Mouse (Mus musculus) lung, postnatal 10 days (tissue): ENCODE results near the gene Srp68.
A peak's percentile ranks its signal among the peaks of the same experiment; 100 is the strongest.
"Not testable (repeated sequence)": the region's sequence is repeated elsewhere in the genome, so short reads cannot be mapped to it uniquely, and the experiment has no call there.

Source experiments
- DNase-seq: peaks from one replicate; pipeline ENCODE4 v3.0.0; 2021

Gene Srp68

GRCm38 (mm10) chr11:116282912-116283521 is 9.0 kb upstream of the Srp68 start:
- no peak for DNase-seq

DNA sequence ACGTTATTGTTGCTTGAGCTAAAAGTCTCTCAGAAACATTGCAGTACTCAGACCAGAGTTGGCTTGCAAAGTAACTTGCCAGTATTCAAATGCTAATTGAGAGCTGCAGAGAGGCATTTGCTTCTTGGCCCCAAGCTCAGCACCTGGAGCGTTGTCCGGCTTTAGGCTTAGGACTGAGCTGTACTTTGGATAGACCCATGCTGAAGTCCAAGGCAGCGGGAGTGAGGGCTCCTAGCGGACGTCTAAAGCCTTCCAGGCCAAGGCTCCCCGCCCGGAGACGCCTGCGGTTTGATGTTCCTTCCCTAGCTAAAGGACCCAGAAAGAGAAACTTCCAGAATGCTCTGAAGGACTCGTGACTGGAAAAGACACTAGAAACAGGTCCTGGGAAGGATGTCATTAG is 8.1 kb upstream of the Srp68 start:
- no peak for DNase-seq

GRCm38 (mm10) chr11:116281671-116282070 is 7.7 kb upstream of the Srp68 start:
- DNase-seq: no peak

DNA sequence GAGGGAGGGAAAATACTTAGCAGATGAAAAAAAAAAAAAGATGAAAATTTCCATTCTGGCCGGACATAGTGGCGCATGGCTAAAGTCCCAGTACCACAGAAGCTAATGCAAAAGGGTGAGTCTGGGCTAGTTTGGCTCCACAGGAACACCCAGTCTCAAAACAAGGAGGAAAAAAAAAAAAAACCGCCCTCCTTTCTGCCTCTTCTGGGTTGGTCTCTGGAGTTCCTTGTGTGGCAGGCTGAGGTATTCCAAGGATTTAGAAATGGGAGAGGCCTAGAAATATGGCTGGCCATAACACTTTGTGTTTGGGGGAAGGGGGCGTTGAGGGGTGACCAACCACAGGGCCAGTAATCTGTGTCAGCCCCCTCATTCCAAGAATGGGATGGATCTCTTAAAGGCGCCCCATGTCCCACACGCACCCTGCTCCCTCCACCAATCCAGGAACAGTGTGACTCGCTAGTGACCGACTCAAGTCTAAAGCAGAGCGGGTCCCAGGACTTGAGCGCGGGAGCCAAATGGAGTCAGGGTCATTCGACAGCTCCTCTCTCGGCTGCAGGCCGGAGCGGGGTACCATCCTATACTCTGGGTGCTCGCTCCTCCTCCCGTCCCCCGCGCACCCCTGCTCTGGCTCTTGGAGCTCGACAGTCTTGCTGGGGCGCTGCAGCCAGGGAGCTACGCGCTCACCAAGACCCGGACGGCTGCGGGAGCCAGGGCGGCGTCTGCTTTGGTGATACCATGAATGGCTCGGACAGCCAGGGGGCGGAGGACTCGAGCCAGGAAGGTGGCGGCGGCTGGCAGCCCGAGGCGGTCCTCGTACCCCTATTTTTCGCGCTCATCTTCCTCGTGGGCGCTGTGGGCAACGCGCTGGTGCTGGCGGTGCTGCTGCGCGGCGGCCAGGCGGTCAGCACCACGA is 7.0 kb upstream of the Srp68 start, which contains the start of gene Galr2:
Gene Galr2 (plus strand): TSS at position 189 of the 913 bp plus-strand sequence.
- no peak for DNase-seq

GRCm38 (mm10) chr11:116277184-116277583 is 3.2 kb upstream of the Srp68 start:
- not testable (repeated sequence) for DNase-seq

DNA sequence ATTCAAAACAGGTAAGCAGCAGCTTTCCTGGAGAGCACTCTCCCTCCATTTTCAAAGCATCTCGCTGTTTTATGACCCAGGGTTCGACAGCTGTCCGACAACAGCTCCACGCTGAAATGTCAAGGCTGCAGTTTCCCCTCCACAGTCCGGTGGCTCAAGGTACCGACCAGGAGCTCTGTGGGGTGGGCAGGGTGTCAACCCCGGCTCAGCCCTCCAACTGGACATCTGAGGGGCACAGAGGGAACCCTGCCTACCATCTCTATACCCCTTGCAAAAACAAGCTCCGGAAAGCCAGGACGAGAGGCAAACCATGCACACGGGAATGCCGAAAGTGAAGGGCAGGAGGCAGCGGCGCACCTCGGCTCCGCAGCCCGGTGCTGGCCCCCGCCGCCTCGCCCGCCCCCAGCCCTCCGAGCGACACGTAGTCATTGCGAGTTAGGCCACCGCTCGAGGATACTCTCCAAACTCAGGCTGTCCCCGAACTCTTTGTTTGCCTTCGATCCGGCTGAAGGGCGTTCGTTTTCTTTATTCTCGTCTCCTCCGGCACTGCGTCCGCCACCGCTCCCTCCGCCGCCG is 460 bp downstream of the Srp68 start:
- DNase-seq: no peak

DNA sequence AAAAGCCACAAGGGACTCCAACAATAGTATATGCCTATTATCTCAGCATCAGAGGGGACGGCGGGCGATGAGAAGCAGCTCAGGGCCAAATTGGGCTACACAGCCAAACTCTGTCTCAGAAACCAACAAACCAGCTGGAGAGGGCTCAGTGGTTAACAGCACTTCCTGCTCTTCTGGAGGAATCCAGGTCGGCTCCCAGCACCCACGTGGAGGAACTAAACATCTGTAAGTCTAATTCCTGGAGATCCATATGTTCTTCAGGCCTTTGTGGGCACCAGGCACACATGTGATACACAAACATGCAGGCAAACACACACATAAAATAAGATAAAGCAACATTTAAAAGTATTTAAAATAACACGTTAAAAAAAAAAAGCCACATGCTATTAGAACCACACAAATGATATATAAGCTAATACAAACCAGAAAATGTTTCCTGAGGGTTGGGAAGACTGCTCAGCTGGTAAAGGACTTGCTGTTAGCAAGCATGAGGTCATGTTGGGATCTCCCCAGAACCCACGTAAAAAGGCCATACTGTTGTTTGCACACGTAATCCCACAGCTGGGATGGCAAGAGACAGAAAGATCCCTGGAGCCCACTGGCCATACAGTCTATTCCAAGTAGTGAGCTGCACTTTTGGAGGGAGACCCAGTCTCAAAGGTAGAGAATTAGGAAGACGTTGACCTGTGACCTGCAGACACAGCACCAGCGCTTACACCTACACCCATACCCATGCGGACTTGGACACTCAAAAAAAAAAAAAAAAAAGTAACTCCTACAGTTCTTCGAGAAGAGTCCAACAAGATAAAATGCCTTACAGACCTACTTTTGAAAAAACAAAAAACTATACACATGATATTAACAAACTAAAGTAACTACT is 1.2 kb downstream of the Srp68 start:
- no peak for DNase-seq

DNA sequence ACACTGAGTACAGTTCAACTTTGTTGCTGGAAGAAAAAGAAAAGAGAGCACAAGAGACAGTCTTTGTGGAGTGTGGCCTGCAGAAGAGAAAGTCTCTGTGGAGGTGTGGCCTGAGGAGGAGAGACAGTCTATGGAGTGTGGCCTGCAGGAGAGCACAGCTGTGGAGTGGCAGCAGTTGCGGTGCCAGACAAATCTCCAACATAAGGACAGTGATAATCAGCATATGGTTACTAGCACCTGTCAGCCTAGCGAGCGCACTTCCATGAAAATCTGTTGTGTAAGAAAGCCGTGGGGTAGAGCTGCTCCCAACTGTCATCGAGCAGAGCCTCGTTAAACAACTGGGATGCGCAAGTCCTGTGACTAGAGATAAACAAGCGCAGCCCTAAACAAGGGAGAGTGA is 4.5 kb downstream of the Srp68 start:
- DNase-seq: no peak

- DNase-seq: no peak
Measured at GRCm38 (mm10) chr11:116268313-116268712, 5.7 kb downstream of the Srp68 start.

- no peak for DNase-seq
Measured at GRCm38 (mm10) chr11:116267637-116268036, 6.4 kb downstream of the Srp68 start.

DNA sequence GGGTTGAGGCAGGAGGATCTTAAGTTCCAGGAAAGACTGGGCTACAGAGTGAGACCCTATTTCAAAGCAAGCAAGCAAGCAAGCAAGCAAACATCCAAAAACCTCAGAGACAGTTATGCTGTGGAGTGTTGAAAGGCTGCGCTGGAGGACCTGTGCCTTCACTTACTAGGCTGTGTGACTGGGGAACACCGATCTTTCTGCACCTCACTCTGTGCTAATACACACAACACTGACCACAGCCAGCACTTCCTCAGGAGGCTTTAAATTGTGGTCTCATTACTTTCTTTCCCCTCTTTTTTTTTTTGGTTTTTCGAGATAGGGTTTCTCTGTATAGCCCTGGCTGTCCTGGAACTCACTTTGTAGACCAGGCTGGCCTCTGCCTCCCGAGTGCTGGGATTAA is 8.2 kb downstream of the Srp68 start:
- DNase-seq: no peak

DNA sequence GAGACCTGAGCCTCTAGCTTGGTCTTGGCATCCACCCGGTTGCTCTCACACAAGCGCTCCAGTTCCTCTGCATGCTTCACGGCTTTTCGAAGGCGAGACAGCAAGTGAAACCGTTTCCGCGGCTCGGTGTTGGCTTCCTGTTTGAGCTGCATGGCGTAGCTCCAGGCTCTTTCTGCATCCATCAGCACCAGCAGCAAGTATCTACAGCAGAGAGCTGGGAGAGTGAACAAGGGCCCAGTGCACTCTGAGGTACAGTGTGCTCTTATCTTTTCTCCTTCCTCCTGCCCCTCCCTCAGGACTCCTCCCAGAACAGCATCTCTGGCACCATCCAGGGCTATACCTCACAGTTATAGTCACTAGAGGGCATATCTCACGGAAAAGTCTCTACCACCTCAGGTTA is 8.7 kb downstream of the Srp68 start:
- DNase-seq: no peak

- DNase-seq: peak; percentile 64
Measured at GRCm38 (mm10) chr11:116260259-116260658, 13.8 kb downstream of the Srp68 start.

- DNase-seq: no peak
Measured at GRCm38 (mm10) chr11:116259461-116259860, 14.6 kb downstream of the Srp68 start.

DNA sequence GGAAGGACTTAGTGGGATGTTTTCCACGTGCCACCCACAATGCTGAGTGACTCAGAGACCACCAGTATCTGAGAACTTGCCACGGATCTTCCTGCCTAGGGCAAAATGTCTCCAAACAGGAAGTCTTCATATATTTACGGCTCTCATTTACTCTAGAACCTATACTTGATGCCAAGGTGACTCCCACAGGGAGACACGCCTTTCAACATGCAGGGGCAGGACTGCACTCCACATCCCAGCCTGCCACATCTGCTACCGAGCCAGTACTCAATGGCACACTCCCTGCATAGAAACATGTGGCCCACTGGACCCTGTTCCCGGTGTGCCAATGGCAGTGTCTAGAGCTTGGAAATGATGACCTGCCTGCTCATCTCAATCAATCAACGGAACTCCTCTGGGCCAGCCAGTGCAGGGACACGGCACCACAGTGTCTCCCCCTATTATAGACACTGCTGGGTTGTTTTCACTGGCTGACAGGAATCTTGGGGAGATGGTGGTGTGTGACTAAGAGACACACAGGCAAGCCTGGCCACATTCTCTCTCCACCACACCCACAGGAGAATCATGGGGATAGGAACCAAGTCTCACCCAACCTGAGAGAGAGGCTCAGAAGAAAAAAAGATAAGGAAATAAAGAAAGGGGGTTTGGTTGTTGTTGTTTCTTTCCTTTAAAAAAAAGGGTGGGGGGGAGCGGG is 17.9 kb downstream of the Srp68 start:
- no peak for DNase-seq

DNA sequence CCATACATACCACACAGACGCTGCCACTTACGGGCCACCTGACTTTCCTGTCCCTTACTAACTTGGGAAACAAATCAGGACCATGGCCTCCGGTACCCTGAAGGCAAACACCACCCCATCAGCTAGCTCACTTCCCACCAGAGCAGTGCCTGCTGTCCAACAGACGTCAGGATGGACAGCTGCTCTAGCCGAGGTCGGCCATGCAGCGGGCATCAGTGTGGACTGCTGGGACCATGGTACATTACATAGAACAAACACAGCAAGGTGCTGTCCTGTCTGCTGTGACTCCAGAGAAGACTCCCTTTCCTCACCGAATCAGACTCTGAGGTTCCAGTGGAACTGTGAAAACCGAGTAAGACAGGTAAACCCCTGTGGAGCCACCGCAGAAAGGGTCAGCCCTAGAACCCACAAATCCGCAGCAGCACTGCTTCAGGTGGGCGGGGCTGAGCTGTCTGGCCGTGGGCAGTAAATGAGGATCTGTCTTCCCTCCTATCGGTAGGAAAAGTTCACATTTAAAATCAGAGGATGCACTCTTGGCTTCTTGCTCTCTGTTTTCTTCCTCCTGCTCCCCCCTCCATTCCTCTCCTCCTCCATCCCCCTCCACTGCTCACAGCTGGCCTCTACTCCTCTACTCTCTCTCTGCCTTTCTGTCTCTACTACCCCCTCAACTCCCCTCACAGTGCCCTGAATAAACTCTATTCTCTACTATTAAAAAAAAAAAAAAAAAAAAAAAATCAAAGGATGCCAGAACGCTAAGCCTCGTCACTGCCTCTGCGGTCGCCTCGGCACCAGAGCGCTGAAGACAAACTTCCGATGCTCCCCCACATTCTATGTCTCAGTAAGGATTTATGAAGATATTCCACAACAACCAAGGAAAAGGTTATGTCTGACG is 18.7 kb downstream of the Srp68 start:
- DNase-seq: no peak

GRCm38 (mm10) chr11:116254627-116255026 is 19.4 kb downstream of the Srp68 start:
- peak; percentile 44 for DNase-seq

- DNase-seq: no peak
Measured at GRCm38 (mm10) chr11:116253076-116253600, 20.9 kb downstream of the Srp68 start.

- DNase-seq: no peak
Measured at GRCm38 (mm10) chr11:116250898-116251297, 23.1 kb downstream of the Srp68 start.

DNA sequence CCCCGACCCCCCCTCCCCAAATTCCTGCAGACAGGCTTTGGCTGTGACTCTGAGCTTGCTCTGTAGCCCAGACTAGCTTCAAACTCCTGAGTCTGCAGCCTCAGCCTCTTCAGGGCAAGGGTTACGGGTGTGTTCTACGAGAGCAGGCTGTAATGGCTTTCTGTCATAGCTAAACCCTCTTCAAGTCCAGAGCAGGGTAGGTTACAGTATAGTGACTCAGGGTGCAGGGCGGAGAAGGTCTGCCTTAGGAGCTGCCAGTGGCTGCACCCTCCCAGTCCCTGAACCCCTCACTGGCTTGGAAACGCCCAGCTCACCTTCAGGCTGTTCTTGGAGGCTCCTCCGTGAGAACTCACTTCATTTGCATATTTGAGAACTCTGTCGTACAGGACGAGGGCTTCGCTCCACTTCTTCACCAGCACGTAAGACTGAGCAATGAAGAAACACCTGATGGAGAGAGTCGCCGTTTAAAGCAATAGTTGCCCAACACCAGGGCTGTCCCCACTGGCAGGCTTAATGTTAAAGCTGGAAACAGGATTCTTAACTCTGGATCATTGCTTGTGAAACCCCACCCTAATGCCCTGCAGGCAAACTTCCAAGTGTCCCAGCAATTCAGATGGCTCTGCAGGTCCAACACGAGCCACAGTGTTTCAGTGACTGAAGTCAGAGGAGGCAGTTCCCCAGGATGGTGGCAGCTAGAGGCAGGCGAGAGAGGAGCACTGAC is 26.4 kb downstream of the Srp68 start:
- no peak for DNase-seq
